Mouse (Mus musculus): ENCODE data around the gene Pomc. TPM values are rescaled to one million over a fixed set of nuclear protein-coding genes. Genes with fewer than 3 reads are reported as not detected.

The Pomc gene
- polyA plus RNA-seq, 1 experiment from 2014 or later = 4.0 TPM

Other genes with a start within 250 kb of the Pomc start
- gene Dnmt3a, start 148.9 kb upstream of the Pomc start, polyA plus RNA-seq (2016; fragmentation: Nextera tagmentation; extraction: Ambion mirVana) = 148 and 154 TPM in 2 replicates
- gene Efr3b, start 84.0 kb downstream of the Pomc start, polyA plus RNA-seq (2016; fragmentation: Nextera tagmentation; extraction: Ambion mirVana) = 9.9 and 16.0 TPM in 2 replicates
- gene Dnajc27, start 127.6 kb downstream of the Pomc start, polyA plus RNA-seq (2016; fragmentation: Nextera tagmentation; extraction: Ambion mirVana) = 8.2 and 11.0 TPM in 2 replicates
- gene Adcy3, start 178.2 kb downstream of the Pomc start, polyA plus RNA-seq (2016; fragmentation: Nextera tagmentation; extraction: Ambion mirVana) = 5.7 and 6.8 TPM in 2 replicates

Measured in heart, embryonic 10.5 days (tissue).